Mouse (Mus musculus) liver, adult 2 months (tissue): Measurements from ENCODE around the gene Nt5dc1.

Source experiments
- CTCF ChIP-seq: fragments of 200-500 bp; IDR thresholded peaks from 2 replicates; pipeline ENCODE4 v1.5.1; 2011; ENCODE audit warnings: low read depth, low read length, control low read depth
- POLR2A ChIP-seq: fragments of 200-500 bp; IDR thresholded peaks from 2 replicates; pipeline ENCODE4 v1.6.1; 2011; ENCODE audit warnings: low read length, control low read depth; ENCODE audit not compliant: insufficient read depth; ENCODE audit errors: extremely low read depth

GRCm38 (mm10) chr10:34327144-34327543 lies 91.2 kb downstream of the Nt5dc1 start:
- no peak for TF ChIP-seq POLR2A
- no peak for TF ChIP-seq CTCF
